In genomic region chr8:121850821-121851470, GRCm38 (mm10) we compare ENCODE assay signal across 8 mouse cellular contexts. TPM values are rescaled to one million over a fixed set of nuclear protein-coding genes. Genes with fewer than 3 reads are reported as not detected.
DNase-seq lines count a peak whose midpoint lies in the region; ATAC-seq lines count a peak whose summit lies in the region.

No protein-coding gene starts in this region.

- no peaks in the 10 kb centered on the region for H3K36me3 ChIP-seq in forebrain, embryonic 10.5 days (replicated peaks)
- H3K36me3 ChIP-seq in heart, embryonic 16.5 days (ENCODE audit: control insufficient read depth, insufficient read depth) = no peaks in the 10 kb centered on the region
- H3K36me3 ChIP-seq in liver, embryonic 15.5 days (replicated peaks) = no peaks in the 10 kb centered on the region
- no peaks in the 10 kb centered on the region for H3K36me3 ChIP-seq in neural tube, embryonic 12.5 days

- H3K9me3 ChIP-seq in forebrain, embryonic 10.5 days = no peaks in the 10 kb centered on the region
- H3K9me3 ChIP-seq in heart, embryonic 16.5 days (replicated peaks; ENCODE audit: control insufficient read depth, low read length) = no peaks in the 10 kb centered on the region
- no peaks in the 10 kb centered on the region for H3K9me3 ChIP-seq in liver, embryonic 15.5 days (replicated peaks)
- no peaks in the 10 kb centered on the region for H3K9me3 ChIP-seq in neural tube, embryonic 12.5 days

- peak overlapping the region; percentile 88 for H3K27ac ChIP-seq in forebrain, embryonic 10.5 days
- H3K27ac ChIP-seq in heart, embryonic 16.5 days (ENCODE audit: low read length) = no peak overlapping the region
- H3K27ac ChIP-seq in liver, embryonic 15.5 days (replicated peaks) = peak overlapping the region; percentile 87
- no peak overlapping the region for H3K27ac ChIP-seq in neural tube, embryonic 12.5 days

- 5% methylated on average over 24 of the region's 24 CpGs for WGBS in forebrain, embryonic 10.5 days
- WGBS in heart, embryonic 16.5 days = 6% methylated on average over 24 of the region's 24 CpGs
- 2% methylated on average over 24 of the region's 24 CpGs for whole genome bisulfite sequencing in liver, embryonic 15.5 days (ENCODE audit: insufficient replicate concordance)
- WGBS in neural tube, embryonic 12.5 days = 6% methylated on average over 24 of the region's 24 CpGs

- peak; percentile 98 for DNase-seq in c-Kit-negative CD71-positive TER-119-positive erythroid progenitor cells, embryonic 14.5 days (ENCODE audit: low read depth, low spot score)
- peak; percentile 98 for DNase-seq in forebrain, embryonic 10.5 days (ENCODE audit: extremely low spot score, low spot score)
- DNase-seq in kidney, postnatal 36 days = peak; percentile 90 to 96
- DNase-seq in telencephalon, adult 2 months (ENCODE audit: low read depth, low spot score) = peak; percentile 92

- H3K4me3 ChIP-seq in forebrain, embryonic 10.5 days = peak overlapping the region; percentile 45
- peak overlapping the region; percentile 17 for H3K4me3 ChIP-seq in heart, embryonic 16.5 days (ENCODE audit: low read length)
- H3K4me3 ChIP-seq in liver, embryonic 15.5 days (replicated peaks) = peak overlapping the region; percentile 40
- 0 out of 2 replicates have a peak overlapping the region, but pooled peaks have one; percentile 11 for H3K4me3 ChIP-seq in neural tube, embryonic 12.5 days

- peak overlapping the region; percentile 53 for H3K4me2 ChIP-seq in heart, embryonic 16.5 days (ENCODE audit: low read depth, low read length)
- peak overlapping the region; percentile 78 for H3K4me2 ChIP-seq in liver, embryonic 15.5 days
- H3K4me2 ChIP-seq in neural tube, embryonic 12.5 days (replicated peaks) = peak overlapping the region; percentile 54

- peaks cover 30% of the 10 kb centered on the region for H3K4me1 ChIP-seq in forebrain, embryonic 10.5 days
- peaks cover 15% of the 10 kb centered on the region for H3K4me1 ChIP-seq in heart, embryonic 16.5 days (ENCODE audit: control insufficient read depth, insufficient read depth, low read length)
- peaks cover 45% of the 10 kb centered on the region for H3K4me1 ChIP-seq in liver, embryonic 15.5 days (replicated peaks)
- H3K4me1 ChIP-seq in neural tube, embryonic 12.5 days = peaks cover 5% of the 10 kb centered on the region; the same call in 1 of the 2 replicates

- H3K27me3 ChIP-seq in forebrain, embryonic 10.5 days (ENCODE audit: poor library complexity, severe bottlenecking) = peaks cover 5% of the 10 kb centered on the region; the same call in 1 of the 2 replicates
- H3K27me3 ChIP-seq in heart, embryonic 16.5 days (ENCODE audit: control insufficient read depth, insufficient read depth, low read length) = no peaks in the 10 kb centered on the region
- H3K27me3 ChIP-seq in liver, embryonic 15.5 days = peaks cover 13% of the 10 kb centered on the region
- H3K27me3 ChIP-seq in neural tube, embryonic 12.5 days (replicated peaks) = no peaks in the 10 kb centered on the region

- H3K9ac ChIP-seq in heart, embryonic 16.5 days (ENCODE audit: low read length) = peak overlapping the region; percentile 10
- peak overlapping the region; percentile 76 for H3K9ac ChIP-seq in liver, embryonic 15.5 days
- H3K9ac ChIP-seq in neural tube, embryonic 12.5 days = peak overlapping the region; percentile 48

- peak; percentile 85 for ATAC-seq in CD4-positive, CD25-positive, alpha-beta regulatory T cell, adult 4 months
- ATAC-seq in heart, embryonic 16.5 days (replicated peaks; ENCODE audit: extremely low read depth, insufficient read depth, low FRiP score) = peak; percentile 63
- ATAC-seq in liver, embryonic 15.5 days (ENCODE audit: insufficient read depth) = peak; percentile 88
- ATAC-seq in neural tube, embryonic 12.5 days (ENCODE audit: low FRiP score, low read depth) = peak; percentile 69

RNA-seq across cellular contexts. Expression of gene Klhdc4, which starts 21.6 kb away (rescaled TPM):
- 10 to 100 TPM; 28.0 to 40.9 TPM for polyA plus RNA-seq in CD4-positive, CD25-positive, alpha-beta regulatory T cell, adult 4 months (2017; shearing (Covaris generic))
- polyA plus RNA-seq in forebrain, embryonic 10.5 days (2016; fragmentation: Nextera tagmentation; extraction: Ambion mirVana) = 74.4 and 76.8 TPM in 2 replicates
- polyA plus RNA-seq in heart, embryonic 16.5 days (2015; fragmentation: Nextera tagmentation; extraction: Ambion mirVana) = 25.6 and 27.0 TPM in 2 replicates
- 16.8 and 19.9 TPM in 2 replicates for polyA plus RNA-seq in liver, embryonic 15.5 days (2015; fragmentation: Nextera tagmentation; extraction: Ambion mirVana)
- 47.7 and 49.8 TPM in 2 replicates for polyA plus RNA-seq in neural tube, embryonic 12.5 days (2016; fragmentation: Nextera tagmentation; extraction: Ambion mirVana)

RNA-seq across cellular contexts. Expression of gene Slc7a5, which starts 56.5 kb away (rescaled TPM):
- 1 to 10 TPM; 1.8 to 3.3 TPM for polyA plus RNA-seq in CD4-positive, CD25-positive, alpha-beta regulatory T cell, adult 4 months (2017; shearing (Covaris generic))
- 27.4 and 30.5 TPM in 2 replicates for polyA plus RNA-seq in forebrain, embryonic 10.5 days (2016; fragmentation: Nextera tagmentation; extraction: Ambion mirVana)
- polyA plus RNA-seq in heart, embryonic 16.5 days (2015; fragmentation: Nextera tagmentation; extraction: Ambion mirVana) = 14.4 TPM in 2 replicates
- polyA plus RNA-seq in liver, embryonic 15.5 days (2015; fragmentation: Nextera tagmentation; extraction: Ambion mirVana) = 38.2 and 42.4 TPM in 2 replicates
- polyA plus RNA-seq in neural tube, embryonic 12.5 days (2016; fragmentation: Nextera tagmentation; extraction: Ambion mirVana) = 32.0 and 40.8 TPM in 2 replicates

Comparison
In these comparisons a context has a peak if more than half of its experiments do, and no peak if none do; other contexts are left out.
1. H3K27ac ChIP-seq: peak in forebrain, embryonic 10.5 days (single experiment) and liver, embryonic 15.5 days (single experiment); none in heart, embryonic 16.5 days (single experiment) and neural tube, embryonic 12.5 days (single experiment).
2. H3K9ac ChIP-seq: peak in every context shown above with its lines; median percentile 76 in liver, embryonic 15.5 days; 48 in neural tube, embryonic 12.5 days; 10 in heart, embryonic 16.5 days.
3. Peak in every context shown above with its lines, with median percentiles within 50 percentile points of each other: ATAC-seq, DNase-seq, H3K4me3 ChIP-seq and H3K4me2 ChIP-seq.